Mouse (Mus musculus): ENCODE results near the gene Smarcc2.
"Not testable (repeated sequence)": the region's sequence is repeated elsewhere in the genome, so short reads cannot be mapped to it uniquely, and the experiment has no call there.

Smarcc2 gene

GRCm38 (mm10) chr10:128493695-128494666 is 34.9 kb downstream of the Smarcc2 start, which contains the start of gene Myl6:
TSS of gene Myl6 (minus strand) at chr10:128494145.
- peak; percentile 99 for DNase-seq (ENCODE audit: low spot score)

- no peak for DNase-seq (ENCODE audit: low spot score)
Observed at GRCm38 (mm10) chr10:128494667-128495245, 35.7 kb downstream of the Smarcc2 start.

- DNase-seq (ENCODE audit: low spot score), result no peak
Observed at GRCm38 (mm10) chr10:128495270-128495669, 36.2 kb downstream of the Smarcc2 start.

- DNase-seq (ENCODE audit: low spot score), result no peak
Observed at GRCm38 (mm10) chr10:128495903-128496302, 36.9 kb downstream of the Smarcc2 start.

GRCm38 (mm10) chr10:128496509-128497077 is 37.5 kb downstream of the Smarcc2 start:
- DNase-seq (ENCODE audit: low spot score), result no peak

- DNase-seq (ENCODE audit: low spot score), result no peak
Observed at GRCm38 (mm10) chr10:128497134-128497737, 38.2 kb downstream of the Smarcc2 start.

- peak; percentile 96 for DNase-seq (ENCODE audit: low spot score)
Observed at GRCm38 (mm10) chr10:128498590-128498989, 39.5 kb downstream of the Smarcc2 start, which contains the start of gene Myl6b. TSS of gene Myl6b (minus strand) at chr10:128498685.

GRCm38 (mm10) chr10:128499116-128499671 is 40.1 kb downstream of the Smarcc2 start:
- peak; percentile 63 for DNase-seq (ENCODE audit: low spot score)

- no peak for DNase-seq (ENCODE audit: low spot score)
Observed at GRCm38 (mm10) chr10:128502341-128502740, 43.3 kb downstream of the Smarcc2 start.

GRCm38 (mm10) chr10:128503532-128503931 is 44.5 kb downstream of the Smarcc2 start:
- no peak for DNase-seq (ENCODE audit: low spot score)

GRCm38 (mm10) chr10:128504012-128504411 is 45.0 kb downstream of the Smarcc2 start:
- DNase-seq (ENCODE audit: low spot score), result no peak

GRCm38 (mm10) chr10:128504641-128505370 is 45.8 kb downstream of the Smarcc2 start:
- DNase-seq (ENCODE audit: low spot score), result no peak

- DNase-seq (ENCODE audit: low spot score), result not testable (repeated sequence)
Observed at GRCm38 (mm10) chr10:128505371-128505667, 46.3 kb downstream of the Smarcc2 start.

GRCm38 (mm10) chr10:128505974-128506373 is 46.9 kb downstream of the Smarcc2 start:
- DNase-seq (ENCODE audit: low spot score), result no peak

GRCm38 (mm10) chr10:128508260-128508659 is 49.2 kb downstream of the Smarcc2 start:
- no peak for DNase-seq (ENCODE audit: low spot score)

GRCm38 (mm10) chr10:128509203-128509602 is 50.2 kb downstream of the Smarcc2 start:
- DNase-seq (ENCODE audit: low spot score), result no peak

GRCm38 (mm10) chr10:128509831-128510230 is 50.8 kb downstream of the Smarcc2 start:
- DNase-seq (ENCODE audit: low spot score), result no peak

GRCm38 (mm10) chr10:128510301-128510700 is 51.3 kb downstream of the Smarcc2 start:
- no peak for DNase-seq (ENCODE audit: low spot score)

GRCm38 (mm10) chr10:128511189-128511588 is 52.1 kb downstream of the Smarcc2 start:
- no peak for DNase-seq (ENCODE audit: low spot score)

GRCm38 (mm10) chr10:128511761-128512160 is 52.7 kb downstream of the Smarcc2 start:
- no peak for DNase-seq (ENCODE audit: low spot score)

- no peak for DNase-seq (ENCODE audit: low spot score)
Observed at GRCm38 (mm10) chr10:128515044-128515443, 56.0 kb downstream of the Smarcc2 start.
